Mouse (Mus musculus) limb, embryonic 14.5 days (tissue): ENCODE results near the gene Gm21987. TPM values are rescaled to one million over a fixed set of nuclear protein-coding genes. Genes with fewer than 3 reads are reported as not detected.

Source experiments
- ATAC-seq: fragments of 200-750 bp; cut with Nextera tagmentation; 2 replicates; pipeline ENCODE4 v1.8.0; 2017; ENCODE audit warnings: low read depth, moderate number of reproducible peaks, moderate TSS enrichment; ENCODE audit not compliant: low FRiP score
- DNase-seq: peaks from one replicate; pipeline ENCODE4 v3.0.0-alpha.2; 2015; ENCODE audit warnings: low spot score
- H3K27ac ChIP-seq: fragments of 300-500 bp; sonication (generic); replicated peaks from 2 replicates; pipeline ENCODE4 v1.5.1; 2014; ENCODE audit warnings: low read depth, mild to moderate bottlenecking, low read length, moderate library complexity, mixed read lengths
- H3K27me3 ChIP-seq: fragments of 300-500 bp; sonication (generic); 2 replicates; pipeline ENCODE4 v1.6.1; 2014; ENCODE audit warnings: low read length, mixed read lengths; ENCODE audit not compliant: control insufficient read depth, insufficient read depth
- H3K36me3 ChIP-seq: fragments of 300-500 bp; sonication (generic); 2 replicates; pipeline ENCODE4 v1.6.1; 2014; ENCODE audit warnings: mild to moderate bottlenecking, low read length, moderate library complexity, mixed read lengths; ENCODE audit not compliant: control insufficient read depth, insufficient read depth
- H3K4me1 ChIP-seq: fragments of 300-500 bp; sonication (generic); 2 replicates; pipeline ENCODE4 v1.6.1; 2014; ENCODE audit warnings: antibody characterized with exemption, low read length, mixed read lengths; ENCODE audit not compliant: control insufficient read depth, insufficient read depth
- H3K4me2 ChIP-seq: fragments of 300-500 bp; sonication (generic); replicated peaks from 2 replicates; pipeline ENCODE4 v1.6.1; 2014; ENCODE audit warnings: low read depth, mild to moderate bottlenecking, low read length, moderate library complexity; ENCODE audit not compliant: severe bottlenecking
- H3K4me3 ChIP-seq: fragments of 300-500 bp; sonication (generic); replicated peaks from 2 replicates; pipeline ENCODE4 v1.5.1; 2014; ENCODE audit warnings: low read length
- H3K9ac ChIP-seq: fragments of 300-500 bp; sonication (generic); 2 replicates; pipeline ENCODE4 v1.6.1; 2014; ENCODE audit warnings: mild to moderate bottlenecking, low read depth, low read length, moderate library complexity; ENCODE audit not compliant: severe bottlenecking
- H3K9me3 ChIP-seq: fragments of 300-500 bp; sonication (generic); 2 replicates; pipeline ENCODE4 v1.6.1; 2016; ENCODE audit warnings: low read length; ENCODE audit not compliant: control insufficient read depth
- POLR2A ChIP-seq: fragments of 200-500 bp; IDR thresholded peaks from 2 replicates; pipeline ENCODE4 v1.8.0; 2012; ENCODE audit warnings: inconsistent platforms, mild to moderate bottlenecking, moderate library complexity, borderline replicate concordance; ENCODE audit not compliant: insufficient read depth, insufficient read length; ENCODE audit errors: extremely low read depth
- WGBS: fragments of 180-500 bp; shearing (Covaris S2); extraction: QIAGEN DNeasy Blood & Tissue Kit; methylation state at CpG from one replicate; pipeline ENCODE4 v1.1.7; 2014; 5-methylcytosine and 5-hydroxymethylcytosine counted together
- polyA plus RNA-seq, 2 experiments: library from polyadenylated mRNA; depleted of rRNA in 1 of 2; stranded (reverse) in 1 of 2; unstranded in 1 of 2; fragments of >200 nt; fragmentation: Nextera tagmentation in 1 of 2; extraction: Ambion mirVana in 1 of 2; gene quantifications; 2 replicates each; pipeline versions ENCODE4 v1.2.1 to v1.2.3; 2012 to 2014

Gm21987 gene
- polyA plus RNA-seq, 2 experiments: not detected

- Histone ChIP-seq H3K4me1 (peaks cover 5% of the 10 kb centered on the region; the same call in 1 of the 2 replicates), H3K36me3 (no peaks in the 10 kb centered on the region), H3K4me2 (peak within 1 kb of the TSS; percentile 54), H3K9ac (peak within 1 kb of the TSS; percentile 41; the same call in 1 of the 2 replicates), H3K4me3 (peak within 1 kb of the TSS; percentile 29), H3K27me3 (no peaks in the 10 kb centered on the region), H3K9me3 (no peaks in the 10 kb centered on the region), H3K27ac (no peak within 1 kb of the TSS)
- DNase-seq: peak; percentile 78
- WGBS: 8% methylated on average over 30 of the region's 30 CpGs
- ATAC-seq: peak; percentile 81
- TF ChIP-seq POLR2A: no peak
Measured at GRCm38 (mm10) chr16:38341396-38342324, 5.2 kb upstream of the Gm21987 start, which contains the start of gene Maats1. Gene Maats1, minus strand, starts transcription at chr16:38342143.

GRCm38 (mm10) chr16:38344941-38345725 lies 1.7 kb upstream of the Gm21987 start:
- H3K9ac ChIP-seq: no peak overlapping the region
- ATAC-seq (peak; percentile 54), DNase-seq (peak; percentile 93)
- H3K4me3 ChIP-seq: no peak overlapping the region
- no peaks in the 10 kb centered on the region for H3K9me3 ChIP-seq
- peaks cover 8% of the 10 kb centered on the region; the same call in 1 of the 2 replicates for H3K4me1 ChIP-seq
- no peak for TF ChIP-seq POLR2A
- no peak overlapping the region for H3K27ac ChIP-seq
- no peak overlapping the region for H3K4me2 ChIP-seq
- peaks cover 11% of the 10 kb centered on the region for H3K36me3 ChIP-seq
- WGBS: 86% methylated on average over 3 of the region's 3 CpGs
- no peaks in the 10 kb centered on the region for H3K27me3 ChIP-seq

DNA sequence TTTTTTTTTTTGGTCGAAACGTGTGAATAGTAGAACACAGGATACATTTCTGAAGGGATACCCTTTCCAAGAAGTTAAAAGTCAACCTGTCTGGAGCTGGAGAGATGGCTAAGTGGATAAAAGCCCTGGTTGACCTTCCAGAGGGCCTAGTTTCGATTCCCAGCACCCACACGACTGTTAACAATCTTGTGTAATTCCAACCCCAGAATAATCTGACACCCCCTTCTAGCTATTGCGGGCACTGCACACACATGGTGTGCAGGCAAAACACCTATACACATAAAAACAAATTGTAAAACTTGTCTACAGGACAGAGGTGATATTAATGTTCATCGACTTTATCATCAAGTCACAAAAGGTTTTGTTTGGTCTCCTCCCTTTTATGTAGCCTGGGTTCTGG lies 748 bp downstream of the Gm21987 start:
- no peak for TF ChIP-seq POLR2A
- no peak for DNase-seq
- peak overlapping the region; percentile 86 for H3K9ac ChIP-seq
- H3K36me3 ChIP-seq: peaks cover 25% of the 10 kb centered on the region
- H3K9me3 ChIP-seq: no peaks in the 10 kb centered on the region
- no peaks in the 10 kb centered on the region for H3K27me3 ChIP-seq
- 56% methylated on average over 6 of the region's 6 CpGs for WGBS
- no peak overlapping the region for H3K27ac ChIP-seq
- H3K4me2 ChIP-seq: peak overlapping the region; percentile 63
- ATAC-seq: no peak
- peaks cover 3% of the 10 kb centered on the region; the same call in 1 of the 2 replicates for H3K4me1 ChIP-seq
- H3K4me3 ChIP-seq: peak overlapping the region; percentile 84

DNA sequence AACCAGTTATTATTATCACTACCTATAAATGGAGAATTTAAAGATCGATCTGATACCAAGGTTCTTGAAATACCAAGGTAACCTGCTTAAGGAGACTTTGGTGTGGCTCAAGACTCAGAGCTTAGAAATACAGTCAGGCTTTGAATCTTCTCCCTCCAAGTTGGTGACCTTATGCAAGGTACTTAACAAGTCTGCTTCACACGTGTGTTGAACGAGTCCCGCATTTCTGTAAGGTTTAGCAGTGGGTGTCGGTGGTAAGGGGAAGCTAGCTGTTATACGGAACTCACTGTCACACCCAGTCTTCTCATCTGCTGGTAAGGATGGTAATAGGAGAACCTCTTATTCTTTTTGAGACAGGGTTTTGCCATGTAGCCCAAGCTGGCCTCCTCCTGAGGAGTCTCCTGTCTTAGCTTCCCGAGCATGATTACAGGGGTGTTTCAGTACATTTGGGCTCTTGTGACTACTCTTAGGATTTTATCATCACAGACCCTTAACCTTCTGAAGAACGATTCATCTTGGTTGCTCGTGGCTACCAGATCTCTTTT lies 1.4 kb downstream of the Gm21987 start:
- no peak for TF ChIP-seq POLR2A
- no peak overlapping the region for H3K4me3 ChIP-seq
- H3K36me3 ChIP-seq: peaks cover 25% of the 10 kb centered on the region
- DNase-seq (no peak), ATAC-seq (no peak)
- no peak overlapping the region for H3K4me2 ChIP-seq
- H3K27ac ChIP-seq: no peak overlapping the region
- H3K9me3 ChIP-seq: no peaks in the 10 kb centered on the region
- no peaks in the 10 kb centered on the region for H3K27me3 ChIP-seq
- H3K9ac ChIP-seq: no peak overlapping the region
- WGBS: 90% methylated on average over 9 of the region's 9 CpGs
- H3K4me1 ChIP-seq: peaks cover 3% of the 10 kb centered on the region; the same call in 1 of the 2 replicates

DNA sequence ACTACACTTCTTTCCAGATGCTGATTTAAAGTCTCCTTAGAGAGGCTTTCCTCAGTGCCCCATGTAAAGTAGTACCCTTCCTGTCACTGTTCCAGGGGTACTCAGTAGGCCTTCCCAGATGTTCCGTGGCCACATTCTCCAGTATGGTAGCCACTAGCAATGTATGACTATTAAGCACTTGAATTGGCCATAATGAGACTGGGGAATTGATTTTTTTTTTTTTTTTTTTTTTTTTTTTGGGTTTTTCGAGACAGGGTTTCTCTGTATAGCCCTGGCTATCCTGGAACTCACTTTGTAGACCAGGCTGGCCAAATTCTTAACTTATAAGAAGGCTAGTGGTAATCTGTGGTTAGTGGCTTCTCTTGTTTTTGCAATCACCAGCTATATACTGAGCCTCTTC lies 3.0 kb downstream of the Gm21987 start:
- no peaks in the 10 kb centered on the region for H3K9me3 ChIP-seq
- peaks cover 25% of the 10 kb centered on the region for H3K36me3 ChIP-seq
- WGBS: 83% methylated on average over 2 of the region's 2 CpGs
- H3K27ac ChIP-seq: no peak overlapping the region
- no peaks in the 10 kb centered on the region for H3K27me3 ChIP-seq
- no peak overlapping the region for H3K4me3 ChIP-seq
- H3K4me1 ChIP-seq: peaks cover 3% of the 10 kb centered on the region; the same call in 1 of the 2 replicates
- TF ChIP-seq POLR2A: no peak
- no peak for ATAC-seq
- no peak overlapping the region for H3K4me2 ChIP-seq
- no peak overlapping the region for H3K9ac ChIP-seq
- no peak for DNase-seq
